Mouse (Mus musculus): Measurements from ENCODE around the gene Lrp1. TPM values are rescaled to one million over a fixed set of nuclear protein-coding genes. Genes with fewer than 3 reads are reported as not detected.
A peak's percentile ranks its signal among the peaks of the same experiment; 100 is the strongest.

The Lrp1 gene
- polyA plus RNA-seq, 1 experiment from 2014 or later, result 23.2 TPM

GRCm38 (mm10) chr10:127590831-127591451 lies 30.0 kb downstream of the Lrp1 start:
- 0 out of 2 replicates have a peak overlapping the region, but pooled peaks have one; percentile 29 for H3K27ac ChIP-seq (replicated peaks)
- H3K4me2 ChIP-seq, result no peak overlapping the region
- no peaks in the 10 kb centered on the region for H3K27me3 ChIP-seq
- H3K9ac ChIP-seq, result no peak overlapping the region
- peak; percentile 43; the same call in 1 of the 2 replicates for ATAC-seq (ENCODE audit: insufficient read depth)
- peaks cover 23% of the 10 kb centered on the region for H3K4me1 ChIP-seq (replicated peaks)
- H3K9me3 ChIP-seq (replicated peaks), result no peaks in the 10 kb centered on the region
- peaks cover 46% of the 10 kb centered on the region for H3K36me3 ChIP-seq (replicated peaks)
- no peak overlapping the region for H3K4me3 ChIP-seq (replicated peaks)
- 52% methylated on average over 7 of the region's 7 CpGs for WGBS (ENCODE audit: insufficient replicate concordance)

GRCm38 (mm10) chr10:127590256-127590655 lies 30.7 kb downstream of the Lrp1 start:
- no peak overlapping the region for H3K4me2 ChIP-seq
- H3K4me3 ChIP-seq (replicated peaks), result no peak overlapping the region
- H3K27me3 ChIP-seq, result no peaks in the 10 kb centered on the region
- whole genome bisulfite sequencing (ENCODE audit: insufficient replicate concordance), result 57% methylated on average over 12 of the region's 12 CpGs
- H3K9me3 ChIP-seq (replicated peaks), result no peaks in the 10 kb centered on the region
- no peak overlapping the region for H3K9ac ChIP-seq
- peaks cover 16% of the 10 kb centered on the region for H3K4me1 ChIP-seq (replicated peaks)
- H3K27ac ChIP-seq (replicated peaks), result no peak overlapping the region
- no peak for ATAC-seq (ENCODE audit: insufficient read depth)
- H3K36me3 ChIP-seq (replicated peaks), result peaks cover 46% of the 10 kb centered on the region

- Histone ChIP-seq H3K4me1 (replicated peaks) (0 out of 2 replicates have a peak, but pooled peaks cover 11% of the 10 kb centered on the region), H3K4me2 (no peak overlapping the region), H3K27ac (replicated peaks) (no peak overlapping the region), H3K9ac (no peak overlapping the region), H3K36me3 (replicated peaks) (peaks cover 42% of the 10 kb centered on the region), H3K27me3 (no peaks in the 10 kb centered on the region), H3K9me3 (replicated peaks) (no peaks in the 10 kb centered on the region), H3K4me3 (replicated peaks) (no peak overlapping the region)
- ATAC-seq (ENCODE audit: insufficient read depth), result no peak
- 40% methylated on average over 8 of the region's 8 CpGs for WGBS (ENCODE audit: insufficient replicate concordance)
Measured at GRCm38 (mm10) chr10:127587776-127588175, 33.2 kb downstream of the Lrp1 start.

GRCm38 (mm10) chr10:127586209-127586608 lies 34.7 kb downstream of the Lrp1 start:
- peaks cover 45% of the 10 kb centered on the region for H3K36me3 ChIP-seq (replicated peaks)

GRCm38 (mm10) chr10:127585598-127585997 lies 35.4 kb downstream of the Lrp1 start:
- no peak overlapping the region for H3K27ac ChIP-seq (replicated peaks)
- no peak for ATAC-seq (ENCODE audit: insufficient read depth)
- no peak overlapping the region for H3K4me3 ChIP-seq (replicated peaks)
- no peaks in the 10 kb centered on the region for H3K27me3 ChIP-seq
- no peak overlapping the region for H3K4me2 ChIP-seq
- peaks cover 44% of the 10 kb centered on the region for H3K36me3 ChIP-seq (replicated peaks)
- H3K4me1 ChIP-seq (replicated peaks), result 0 out of 2 replicates have a peak, but pooled peaks cover 12% of the 10 kb centered on the region
- H3K9ac ChIP-seq, result no peak overlapping the region
- WGBS (ENCODE audit: insufficient replicate concordance), result 66% methylated on average over 2 of the region's 2 CpGs
- no peaks in the 10 kb centered on the region for H3K9me3 ChIP-seq (replicated peaks)

More at GRCm38 (mm10) chr10:127586209-127586608, 34.7 kb downstream of the Lrp1 start:
- no peak overlapping the region for H3K4me3 ChIP-seq (replicated peaks)
- no peak for ATAC-seq (ENCODE audit: insufficient read depth)
- no peak overlapping the region for H3K9ac ChIP-seq
- 0 out of 2 replicates have a peak, but pooled peaks cover 12% of the 10 kb centered on the region for H3K4me1 ChIP-seq (replicated peaks)
- no peaks in the 10 kb centered on the region for H3K9me3 ChIP-seq (replicated peaks)
- no peaks in the 10 kb centered on the region for H3K27me3 ChIP-seq
- WGBS (ENCODE audit: insufficient replicate concordance), result 57% methylated on average over 4 of the region's 4 CpGs
- H3K27ac ChIP-seq (replicated peaks), result no peak overlapping the region
- H3K4me2 ChIP-seq, result no peak overlapping the region

- no peak overlapping the region for H3K27ac ChIP-seq (replicated peaks)
- no peak overlapping the region for H3K9ac ChIP-seq
- no peak for ATAC-seq (ENCODE audit: insufficient read depth)
- H3K4me2 ChIP-seq, result no peak overlapping the region
- 64% methylated on average over 8 of the region's 8 CpGs for WGBS (ENCODE audit: insufficient replicate concordance)
- H3K36me3 ChIP-seq (replicated peaks), result peaks cover 29% of the 10 kb centered on the region
- no peaks in the 10 kb centered on the region for H3K27me3 ChIP-seq
- H3K4me3 ChIP-seq (replicated peaks), result no peak overlapping the region
- 0 out of 2 replicates have a peak, but pooled peaks cover 9% of the 10 kb centered on the region for H3K4me1 ChIP-seq (replicated peaks)
- no peaks in the 10 kb centered on the region for H3K9me3 ChIP-seq (replicated peaks)
Measured at GRCm38 (mm10) chr10:127583649-127584048, 37.3 kb downstream of the Lrp1 start.

- peaks cover 36% of the 10 kb centered on the region for H3K36me3 ChIP-seq (replicated peaks)
- no peaks in the 10 kb centered on the region for H3K27me3 ChIP-seq
- no peak overlapping the region for H3K9ac ChIP-seq
- H3K9me3 ChIP-seq (replicated peaks), result no peaks in the 10 kb centered on the region
- 72% methylated on average over 9 of the region's 9 CpGs for WGBS (ENCODE audit: insufficient replicate concordance)
- no peak for ATAC-seq (ENCODE audit: insufficient read depth)
- H3K4me2 ChIP-seq, result no peak overlapping the region
- no peak overlapping the region for H3K4me3 ChIP-seq (replicated peaks)
- H3K4me1 ChIP-seq (replicated peaks), result 0 out of 2 replicates have a peak, but pooled peaks cover 9% of the 10 kb centered on the region
- no peak overlapping the region for H3K27ac ChIP-seq (replicated peaks)
Measured at GRCm38 (mm10) chr10:127581291-127581690, 39.7 kb downstream of the Lrp1 start.

- no peak for ATAC-seq (ENCODE audit: insufficient read depth)
- Histone ChIP-seq H3K36me3 (replicated peaks) (peaks cover 61% of the 10 kb centered on the region), H3K4me2 (no peak overlapping the region), H3K27ac (replicated peaks) (no peak overlapping the region), H3K9me3 (replicated peaks) (no peaks in the 10 kb centered on the region), H3K27me3 (no peaks in the 10 kb centered on the region), H3K4me1 (replicated peaks) (0 out of 2 replicates have a peak, but pooled peaks cover 3% of the 10 kb centered on the region), H3K4me3 (replicated peaks) (no peak overlapping the region), H3K9ac (no peak overlapping the region)
- 59% methylated on average over 15 of the region's 15 CpGs for WGBS (ENCODE audit: insufficient replicate concordance)
Measured at GRCm38 (mm10) chr10:127577982-127578381, 43.0 kb downstream of the Lrp1 start.

- 55% methylated on average over 9 of the region's 9 CpGs for WGBS (ENCODE audit: insufficient replicate concordance)
- H3K9me3 ChIP-seq (replicated peaks), result no peaks in the 10 kb centered on the region
- H3K4me1 ChIP-seq (replicated peaks), result no peaks in the 10 kb centered on the region
- no peaks in the 10 kb centered on the region for H3K27me3 ChIP-seq
- H3K9ac ChIP-seq, result no peak overlapping the region
- H3K4me3 ChIP-seq (replicated peaks), result no peak overlapping the region
- H3K4me2 ChIP-seq, result no peak overlapping the region
- H3K27ac ChIP-seq (replicated peaks), result no peak overlapping the region
- ATAC-seq (ENCODE audit: insufficient read depth), result no peak
- peaks cover 64% of the 10 kb centered on the region for H3K36me3 ChIP-seq (replicated peaks)
Measured at GRCm38 (mm10) chr10:127577156-127577555, 43.8 kb downstream of the Lrp1 start.

GRCm38 (mm10) chr10:127576381-127576961 lies 44.5 kb downstream of the Lrp1 start:
- no peaks in the 10 kb centered on the region for H3K27me3 ChIP-seq
- no peak overlapping the region for H3K9ac ChIP-seq
- no peak overlapping the region for H3K27ac ChIP-seq (replicated peaks)
- peaks cover 62% of the 10 kb centered on the region for H3K36me3 ChIP-seq (replicated peaks)
- H3K4me1 ChIP-seq (replicated peaks), result peaks cover 4% of the 10 kb centered on the region; the same call in 1 of the 2 replicates
- H3K4me3 ChIP-seq (replicated peaks), result no peak overlapping the region
- H3K9me3 ChIP-seq (replicated peaks), result no peaks in the 10 kb centered on the region
- ATAC-seq (ENCODE audit: insufficient read depth), result no peak
- no peak overlapping the region for H3K4me2 ChIP-seq
- WGBS (ENCODE audit: insufficient replicate concordance), result 47% methylated on average over 18 of the region's 18 CpGs

GRCm38 (mm10) chr10:127575741-127576140 lies 45.2 kb downstream of the Lrp1 start:
- Histone ChIP-seq H3K27me3 (no peaks in the 10 kb centered on the region), H3K9me3 (replicated peaks) (no peaks in the 10 kb centered on the region), H3K36me3 (replicated peaks) (peaks cover 58% of the 10 kb centered on the region), H3K4me2 (no peak overlapping the region), H3K9ac (no peak overlapping the region), H3K4me1 (replicated peaks) (peaks cover 11% of the 10 kb centered on the region), H3K4me3 (replicated peaks) (no peak overlapping the region), H3K27ac (replicated peaks) (no peak overlapping the region)
- no peak for ATAC-seq (ENCODE audit: insufficient read depth)
- WGBS (ENCODE audit: insufficient replicate concordance), result 69% methylated on average over 7 of the region's 7 CpGs

Data from liver, embryonic 15.5 days (tissue).